Mouse (Mus musculus): ENCODE measurements around the gene Qrfp. TPM values are rescaled to one million over a fixed set of nuclear protein-coding genes. Genes with fewer than 3 reads are reported as not detected.
A peak's percentile ranks its signal among the peaks of the same experiment; 100 is the strongest.

Qrfp gene
- polyA plus RNA-seq, 1 experiment from 2014 or later, result 0.04 TPM

GRCm38 (mm10) chr2:31770781-31771441 lies 39.5 kb downstream of the Qrfp start:
- no peaks in the 10 kb centered on the region for H3K36me3 ChIP-seq (ENCODE audit: insufficient read depth, low read length)
- H3K27ac ChIP-seq (ENCODE audit: low read length), result peak overlapping the region; percentile 91
- TF ChIP-seq EP300 (IDR thresholded peaks at IDR 0.05) (peak; percentile 67), CTCF (IDR thresholded peaks at IDR 0.05) (peak; percentile 64)
- DNase-seq (ENCODE audit: low spot score) (peak; percentile 95), ATAC-seq (peak; percentile 84)
- H3K9ac ChIP-seq (replicated peaks; ENCODE audit: low read depth), result no peak overlapping the region
- H3K4me1 ChIP-seq (ENCODE audit: insufficient read depth, low read depth, low read length), result peaks cover 42% of the 10 kb centered on the region
- peak overlapping the region; percentile 27; the same call in 1 of the 2 replicates for H3K4me2 ChIP-seq (replicated peaks; ENCODE audit: low read depth, low read length)
- H3K4me3 ChIP-seq (ENCODE audit: low read depth, low read length), result no peak overlapping the region
- no peaks in the 10 kb centered on the region for H3K27me3 ChIP-seq (replicated peaks; ENCODE audit: insufficient read depth, low read length)
- H3K9me3 ChIP-seq (ENCODE audit: low read length), result no peaks in the 10 kb centered on the region
- 5% methylated on average over 7 of the region's 7 CpGs for WGBS

GRCm38 (mm10) chr2:31769631-31770111 lies 40.7 kb downstream of the Qrfp start:
- H3K27ac ChIP-seq (ENCODE audit: low read length), result peak overlapping the region; percentile 91
- WGBS, result 3% methylated on average over 6 of the region's 6 CpGs
- H3K4me1 ChIP-seq (ENCODE audit: insufficient read depth, low read depth, low read length), result peaks cover 48% of the 10 kb centered on the region
- no peak overlapping the region for H3K9ac ChIP-seq (replicated peaks; ENCODE audit: low read depth)
- no peaks in the 10 kb centered on the region for H3K9me3 ChIP-seq (ENCODE audit: low read length)
- ATAC-seq, result peak; percentile 58
- no peaks in the 10 kb centered on the region for H3K36me3 ChIP-seq (ENCODE audit: insufficient read depth, low read length)
- H3K27me3 ChIP-seq (replicated peaks; ENCODE audit: insufficient read depth, low read length), result no peaks in the 10 kb centered on the region
- H3K4me2 ChIP-seq (replicated peaks; ENCODE audit: low read depth, low read length), result peak overlapping the region; percentile 14
- TF ChIP-seq EP300 (IDR thresholded peaks at IDR 0.05) (peak; percentile 36; the same call in 1 of the 2 replicates), CTCF (IDR thresholded peaks at IDR 0.05) (no peak)
- DNase-seq (ENCODE audit: low spot score), result peak; percentile 79
- H3K4me3 ChIP-seq (ENCODE audit: low read depth, low read length), result no peak overlapping the region

- H3K4me2 ChIP-seq (replicated peaks; ENCODE audit: low read depth, low read length), result 0 out of 2 replicates have a peak overlapping the region, but pooled peaks have one; percentile 14
- H3K4me3 ChIP-seq (ENCODE audit: low read depth, low read length), result no peak overlapping the region
- no peaks in the 10 kb centered on the region for H3K27me3 ChIP-seq (replicated peaks; ENCODE audit: insufficient read depth, low read length)
- H3K9me3 ChIP-seq (ENCODE audit: low read length), result no peaks in the 10 kb centered on the region
- no peak for DNase-seq (ENCODE audit: low spot score)
- H3K9ac ChIP-seq (replicated peaks; ENCODE audit: low read depth), result no peak overlapping the region
- no peaks in the 10 kb centered on the region for H3K36me3 ChIP-seq (ENCODE audit: insufficient read depth, low read length)
- no peak for TF ChIP-seq EP300 (IDR thresholded peaks at IDR 0.05)
- no peak for TF ChIP-seq CTCF (IDR thresholded peaks at IDR 0.05)
- H3K27ac ChIP-seq (ENCODE audit: low read length), result peak overlapping the region; percentile 91
- ATAC-seq, result no peak
- H3K4me1 ChIP-seq (ENCODE audit: insufficient read depth, low read depth, low read length), result peaks cover 48% of the 10 kb centered on the region
- 24% methylated on average over 4 of the region's 4 CpGs for WGBS
Measured at GRCm38 (mm10) chr2:31769115-31769514, 41.3 kb downstream of the Qrfp start.

GRCm38 (mm10) chr2:31767815-31768214 lies 42.6 kb downstream of the Qrfp start:
- DNase-seq (ENCODE audit: low spot score), result peak; percentile 58

GRCm38 (mm10) chr2:31767104-31767503 lies 43.3 kb downstream of the Qrfp start:
- no peak overlapping the region for H3K4me3 ChIP-seq (ENCODE audit: low read depth, low read length)
- H3K4me1 ChIP-seq (ENCODE audit: insufficient read depth, low read depth, low read length), result peaks cover 61% of the 10 kb centered on the region

More at GRCm38 (mm10) chr2:31767815-31768214, 42.6 kb downstream of the Qrfp start:
- no peak overlapping the region for H3K4me3 ChIP-seq (ENCODE audit: low read depth, low read length)
- ATAC-seq, result no peak
- peaks cover 54% of the 10 kb centered on the region for H3K4me1 ChIP-seq (ENCODE audit: insufficient read depth, low read depth, low read length)
- peak overlapping the region; percentile 49 for H3K27ac ChIP-seq (ENCODE audit: low read length)
- H3K36me3 ChIP-seq (ENCODE audit: insufficient read depth, low read length), result no peaks in the 10 kb centered on the region
- H3K9ac ChIP-seq (replicated peaks; ENCODE audit: low read depth), result no peak overlapping the region
- no peak for TF ChIP-seq EP300 (IDR thresholded peaks at IDR 0.05)
- TF ChIP-seq CTCF (IDR thresholded peaks at IDR 0.05), result no peak
- H3K27me3 ChIP-seq (replicated peaks; ENCODE audit: insufficient read depth, low read length), result no peaks in the 10 kb centered on the region
- H3K9me3 ChIP-seq (ENCODE audit: low read length), result no peaks in the 10 kb centered on the region
- no peak overlapping the region for H3K4me2 ChIP-seq (replicated peaks; ENCODE audit: low read depth, low read length)
- 48% methylated on average over 4 of the region's 4 CpGs for WGBS

GRCm38 (mm10) chr2:31763271-31763670 lies 47.1 kb downstream of the Qrfp start:
- Histone ChIP-seq H3K9me3 (ENCODE audit: low read length) (no peaks in the 10 kb centered on the region), H3K4me2 (replicated peaks; ENCODE audit: low read depth, low read length) (no peak overlapping the region), H3K36me3 (ENCODE audit: insufficient read depth, low read length) (no peaks in the 10 kb centered on the region), H3K9ac (replicated peaks; ENCODE audit: low read depth) (no peak overlapping the region), H3K27me3 (replicated peaks; ENCODE audit: insufficient read depth, low read length) (no peaks in the 10 kb centered on the region), H3K4me1 (ENCODE audit: insufficient read depth, low read depth, low read length) (peaks cover 45% of the 10 kb centered on the region), H3K4me3 (ENCODE audit: low read depth, low read length) (no peak overlapping the region), H3K27ac (ENCODE audit: low read length) (peak overlapping the region; percentile 52)
- 22% methylated on average over 2 of the region's 2 CpGs for WGBS
- DNase-seq (ENCODE audit: low spot score), result peak; percentile 30
- no peak for TF ChIP-seq CTCF (IDR thresholded peaks at IDR 0.05)
- ATAC-seq, result no peak

More at GRCm38 (mm10) chr2:31767104-31767503, 43.3 kb downstream of the Qrfp start:
- Histone ChIP-seq H3K27me3 (replicated peaks; ENCODE audit: insufficient read depth, low read length) (no peaks in the 10 kb centered on the region), H3K9ac (replicated peaks; ENCODE audit: low read depth) (no peak overlapping the region), H3K27ac (ENCODE audit: low read length) (peak overlapping the region; percentile 49; the same call in 1 of the 2 replicates), H3K36me3 (ENCODE audit: insufficient read depth, low read length) (no peaks in the 10 kb centered on the region), H3K4me2 (replicated peaks; ENCODE audit: low read depth, low read length) (no peak overlapping the region), H3K9me3 (ENCODE audit: low read length) (no peaks in the 10 kb centered on the region)
- DNase-seq (ENCODE audit: low spot score) (no peak), ATAC-seq (no peak)
- 89% methylated on average over 6 of the region's 6 CpGs for WGBS
- TF ChIP-seq CTCF (IDR thresholded peaks at IDR 0.05) (no peak), EP300 (IDR thresholded peaks at IDR 0.05) (no peak)

All from lung, postnatal 0 days (tissue).